Mouse (Mus musculus) large intestine, adult 2 months (tissue): ENCODE measurements around the gene Dalrd3. TPM values are rescaled to one million over a fixed set of nuclear protein-coding genes. Genes with fewer than 3 reads are reported as not detected.

Experiments
- DNase-seq: peaks from one replicate; pipeline ENCODE4 v3.0.0-alpha.2; 2012; ENCODE audit warnings: low read depth, low spot score
- WGBS: fragments of 180-500 bp; shearing (Covaris S2); methylation state at CpG from one replicate; pipeline ENCODE4 v1.1.7; 2018; 5-methylcytosine and 5-hydroxymethylcytosine counted together
- polyA plus RNA-seq: library from polyadenylated mRNA; depleted of rRNA; stranded (reverse); fragments of >200 nt; gene quantifications from 2 replicates; pipeline ENCODE4 v1.2.3, GENCODE M21; 2012; rRNA removed

The Dalrd3 gene
- polyA plus RNA-seq, 1 experiment, result 146 TPM

- peak; percentile 55 for DNase-seq
- WGBS, result 26% methylated on average over 5 of the region's 5 CpGs
Measured at GRCm38 (mm10) chr9:108607929-108608328, 38.2 kb downstream of the Dalrd3 start.

- WGBS, result 41% methylated on average over 4 of the region's 4 CpGs
- no peak for DNase-seq
Measured at GRCm38 (mm10) chr9:108608889-108609288, 39.2 kb downstream of the Dalrd3 start.

- no peak for DNase-seq
- WGBS, result 97% methylated on average over 10 of the region's 10 CpGs
Measured at GRCm38 (mm10) chr9:108611488-108611887, 41.8 kb downstream of the Dalrd3 start.

DNA sequence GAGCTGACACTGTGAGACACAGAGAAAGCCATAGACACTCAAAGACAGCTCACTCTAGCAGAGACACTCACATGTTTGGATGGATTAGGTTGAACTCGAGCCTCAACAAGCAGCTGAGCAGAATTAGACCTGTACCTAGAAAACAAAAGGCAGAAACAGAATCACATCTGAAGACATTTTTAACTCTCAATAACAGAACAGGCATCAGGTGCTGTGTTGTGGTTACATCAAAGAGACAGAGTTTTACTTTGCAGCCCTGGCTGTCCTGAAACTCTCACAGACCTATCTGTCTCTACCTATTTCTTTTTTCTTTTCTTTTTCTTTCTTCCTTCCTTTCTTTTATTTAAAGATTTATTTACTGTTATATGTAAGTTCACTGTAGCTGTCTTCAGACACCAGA lies 47.6 kb downstream of the Dalrd3 start:
- 86% methylated on average over 1 of the region's 1 CpGs for WGBS

More for the DNA sequence above, 47.6 kb downstream of the Dalrd3 start:
- DNase-seq, result no peak

Other genes with a start within 250 kb of the Dalrd3 start
- gene Gpx1, start 231.0 kb upstream of the Dalrd3 start, polyA plus RNA-seq, result 641 and 1,038 TPM in 2 replicates
- 57.7 and 67.5 TPM in 2 replicates for gene Usp4, start 222.0 kb upstream of the Dalrd3 start, polyA plus RNA-seq
- gene 1700102P08Rik, start 177.1 kb upstream of the Dalrd3 start, polyA plus RNA-seq, result 0.30 TPM in 1 of 2 replicates, not detected in the other
- not detected in 2 replicates for gene Ccdc36, start 141.4 kb upstream of the Dalrd3 start, polyA plus RNA-seq
- gene BC048562, start 133.4 kb upstream of the Dalrd3 start, polyA plus RNA-seq, result not detected in 2 replicates
- 18.1 and 22.8 TPM in 2 replicates for gene Ccdc71, start 109.4 kb upstream of the Dalrd3 start, polyA plus RNA-seq
- 13.6 and 18.8 TPM in 2 replicates for gene Klhdc8b, start 108.3 kb upstream of the Dalrd3 start, polyA plus RNA-seq
- 20.7 and 27.2 TPM in 2 replicates for gene Lamb2, start 90.2 kb upstream of the Dalrd3 start, polyA plus RNA-seq
- gene Usp19, start 79.3 kb upstream of the Dalrd3 start, polyA plus RNA-seq, result 74.9 and 104 TPM in 2 replicates
- 243 and 346 TPM in 2 replicates for gene Qars, start 62.2 kb upstream of the Dalrd3 start, polyA plus RNA-seq
- gene Qrich1, start 53.1 kb upstream of the Dalrd3 start, polyA plus RNA-seq, result 40.8 and 77.6 TPM in 2 replicates
- gene Impdh2, start 9.6 kb upstream of the Dalrd3 start, polyA plus RNA-seq, result 89.1 and 95.4 TPM in 2 replicates
- 37.2 and 51.6 TPM in 2 replicates for gene Ndufaf3, start 2.5 kb upstream of the Dalrd3 start, polyA plus RNA-seq
- gene Wdr6, start 8.9 kb downstream of the Dalrd3 start, polyA plus RNA-seq, result 14.2 and 14.3 TPM in 2 replicates
- gene P4htm, start 27.8 kb downstream of the Dalrd3 start, polyA plus RNA-seq, result 3.5 and 4.4 TPM in 2 replicates
- gene Arih2, start 79.5 kb downstream of the Dalrd3 start, polyA plus RNA-seq, result 25.8 and 32.4 TPM in 2 replicates
- gene Slc25a20, start 92.2 kb downstream of the Dalrd3 start, polyA plus RNA-seq, result 32.4 and 37.7 TPM in 2 replicates
- gene Prkar2a, start 119.4 kb downstream of the Dalrd3 start, polyA plus RNA-seq, result 39.9 and 51.4 TPM in 2 replicates
- gene Ip6k2, start 213.9 kb downstream of the Dalrd3 start, polyA plus RNA-seq, result 39.4 and 49.2 TPM in 2 replicates
- gene Nckipsd, start 238.5 kb downstream of the Dalrd3 start, polyA plus RNA-seq, result 9.6 and 11.2 TPM in 2 replicates